Mouse (Mus musculus) kidney, adult 2 months (tissue): ENCODE measurements at regions not wholly inside any gene's neighbourhood (a gene's known extent, or its start where the extent isn't known, plus 50 kb on each side); places are given as distances from the start of the nearest gene placed in this dataset.

Source experiments
- CTCF ChIP-seq: fragments of 200-500 bp; conservative IDR thresholded peaks from 2 replicates; pipeline ENCODE4 v1.5.1; 2011; ENCODE audit warnings: low read depth, mild to moderate bottlenecking, control low read depth, low read length, moderate library complexity, mixed read lengths; ENCODE audit not compliant: insufficient read depth, insufficient read length
- POLR2A ChIP-seq: fragments of 200-500 bp; IDR thresholded peaks from one replicate; pipeline ENCODE4 v1.6.1; 2011; ENCODE audit warnings: low read depth, low read length, control low read depth

- TF ChIP-seq CTCF = no peak
- no peak for TF ChIP-seq POLR2A
These were observed 94.3 kb downstream of the Dusp6 start for GRCm38 (mm10) chr10:99357347-99357746.
